Mouse (Mus musculus) hindbrain, embryonic 14.5 days (tissue): ENCODE measurements around the gene Parp12. TPM values are rescaled to one million over a fixed set of nuclear protein-coding genes. Genes with fewer than 3 reads are reported as not detected.

Experiments
- ATAC-seq: fragments of 200-750 bp; cut with Nextera tagmentation; 2 replicates; pipeline ENCODE4 v1.8.0; 2017; ENCODE audit warnings: moderate number of reproducible peaks, mild to moderate bottlenecking, moderate TSS enrichment, moderate library complexity; ENCODE audit not compliant: low FRiP score
- DNase-seq: peaks from one replicate; pipeline ENCODE4 v3.0.0-alpha.2; 2015; ENCODE audit warnings: low spot score
- H3K27ac ChIP-seq: fragments of 300-500 bp; sonication (generic); 2 replicates; pipeline ENCODE4 v1.5.1; 2014; ENCODE audit warnings: mild to moderate bottlenecking, moderate library complexity
- H3K27me3 ChIP-seq: fragments of 300-500 bp; sonication (generic); 2 replicates; pipeline ENCODE4 v1.6.1; 2014; ENCODE audit warnings: mild to moderate bottlenecking, low read length, mixed read lengths; ENCODE audit not compliant: control insufficient read depth, insufficient read depth
- H3K36me3 ChIP-seq: fragments of 300-500 bp; sonication (generic); replicated peaks from 2 replicates; pipeline ENCODE4 v1.6.1; 2014; ENCODE audit not compliant: control insufficient read depth, insufficient read depth
- H3K4me1 ChIP-seq: fragments of 300-500 bp; sonication (generic); replicated peaks from 2 replicates; pipeline ENCODE4 v1.6.1; 2014; ENCODE audit warnings: antibody characterized with exemption, low read length, mixed read lengths; ENCODE audit not compliant: control insufficient read depth, insufficient read depth
- H3K4me2 ChIP-seq: fragments of 300-500 bp; sonication (generic); replicated peaks from 2 replicates; pipeline ENCODE4 v1.6.1; 2014; ENCODE audit warnings: mild to moderate bottlenecking, moderate library complexity
- H3K4me3 ChIP-seq: fragments of 300-500 bp; sonication (generic); replicated peaks from 2 replicates; pipeline ENCODE4 v1.5.1; 2014; ENCODE audit warnings: mild to moderate bottlenecking, low read length
- H3K9ac ChIP-seq: fragments of 300-500 bp; sonication (generic); 2 replicates; pipeline ENCODE4 v1.6.1; 2014
- H3K9me3 ChIP-seq: fragments of 300-500 bp; sonication (generic); 2 replicates; pipeline ENCODE4 v1.6.1; 2016; ENCODE audit warnings: low read length; ENCODE audit not compliant: control insufficient read depth
- WGBS: fragments of 180-500 bp; shearing (Covaris S2); extraction: QIAGEN DNeasy Blood & Tissue Kit; methylation state at CpG from one replicate; pipeline ENCODE4 v1.1.7; 2014; 5-methylcytosine and 5-hydroxymethylcytosine counted together
- polyA plus RNA-seq: library from polyadenylated mRNA; unstranded; fragments of >200 nt; fragmentation: Nextera tagmentation; extraction: Ambion mirVana; gene quantifications from 2 replicates; pipeline ENCODE4 v1.2.1, GENCODE M21; 2014

The Parp12 gene
- polyA plus RNA-seq, 1 experiment from 2014 or later = 3.3 TPM

DNA sequence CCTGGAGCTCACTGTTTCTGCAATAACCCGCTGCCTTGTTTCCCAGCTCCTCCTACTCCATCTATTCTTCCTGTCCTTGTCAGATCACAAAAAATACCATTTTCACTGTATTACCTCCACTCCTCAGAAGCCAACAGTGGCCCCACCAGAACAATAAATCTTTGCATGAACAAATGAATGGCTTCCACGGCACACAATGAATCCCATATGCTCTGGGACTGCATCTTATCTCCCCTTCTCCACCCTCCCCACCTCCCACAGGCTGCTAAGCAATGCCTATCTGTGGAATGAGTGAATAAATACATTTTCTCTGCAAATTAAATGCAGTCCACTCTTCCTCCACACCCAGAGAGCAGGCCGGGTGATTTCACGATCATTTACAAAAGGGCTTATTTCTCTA, 57.0 kb downstream of the Parp12 start:
- Histone ChIP-seq H3K27ac (peak overlapping the region; percentile 51), H3K4me2 (no peak overlapping the region), H3K4me3 (no peak overlapping the region), H3K4me1 (peaks cover 6% of the 10 kb centered on the region), H3K27me3 (no peaks in the 10 kb centered on the region), H3K9me3 (no peaks in the 10 kb centered on the region), H3K36me3 (no peaks in the 10 kb centered on the region), H3K9ac (no peak overlapping the region)
- 19% methylated on average over 4 of the region's 4 CpGs for WGBS
- DNase-seq (no peak), ATAC-seq (peak; percentile 35; the same call in 1 of the 2 replicates)

GRCm38 (mm10) chr6:39059547-39060497, 58.3 kb downstream of the Parp12 start:
- peak overlapping the region; percentile 51; the same call in 1 of the 2 replicates for H3K27ac ChIP-seq

GRCm38 (mm10) chr6:39058936-39059335, 59.2 kb downstream of the Parp12 start:
- ATAC-seq (no peak), DNase-seq (no peak)
- Histone ChIP-seq H3K4me3 (no peak overlapping the region), H3K4me1 (peaks cover 13% of the 10 kb centered on the region), H3K9ac (no peak overlapping the region), H3K36me3 (no peaks in the 10 kb centered on the region), H3K27ac (no peak overlapping the region), H3K9me3 (no peaks in the 10 kb centered on the region), H3K4me2 (no peak overlapping the region), H3K27me3 (no peaks in the 10 kb centered on the region)
- WGBS = 76% methylated on average over 3 of the region's 3 CpGs

More at GRCm38 (mm10) chr6:39059547-39060497, 58.3 kb downstream of the Parp12 start:
- no peaks in the 10 kb centered on the region for H3K36me3 ChIP-seq
- no peaks in the 10 kb centered on the region for H3K27me3 ChIP-seq
- H3K9ac ChIP-seq = no peak overlapping the region
- H3K9me3 ChIP-seq = no peaks in the 10 kb centered on the region
- no peak overlapping the region for H3K4me2 ChIP-seq
- 86% methylated on average over 12 of the region's 12 CpGs for WGBS
- no peak for DNase-seq
- H3K4me3 ChIP-seq = no peak overlapping the region
- peaks cover 6% of the 10 kb centered on the region for H3K4me1 ChIP-seq
- ATAC-seq = no peak

- ATAC-seq (no peak), DNase-seq (no peak)
- no peaks in the 10 kb centered on the region for H3K9me3 ChIP-seq
- no peaks in the 10 kb centered on the region for H3K36me3 ChIP-seq
- H3K4me3 ChIP-seq = no peak overlapping the region
- WGBS = 60% methylated on average over 3 of the region's 3 CpGs
- H3K4me1 ChIP-seq = peaks cover 13% of the 10 kb centered on the region
- no peak overlapping the region for H3K9ac ChIP-seq
- H3K27me3 ChIP-seq = no peaks in the 10 kb centered on the region
- no peak overlapping the region for H3K27ac ChIP-seq
- no peak overlapping the region for H3K4me2 ChIP-seq
Measured at GRCm38 (mm10) chr6:39058389-39058788, 59.8 kb downstream of the Parp12 start.

GRCm38 (mm10) chr6:39057161-39057560, 61.0 kb downstream of the Parp12 start:
- Histone ChIP-seq H3K9ac (no peak overlapping the region), H3K36me3 (no peaks in the 10 kb centered on the region), H3K4me2 (no peak overlapping the region), H3K27ac (no peak overlapping the region), H3K4me3 (no peak overlapping the region), H3K4me1 (peaks cover 13% of the 10 kb centered on the region), H3K9me3 (no peaks in the 10 kb centered on the region), H3K27me3 (no peaks in the 10 kb centered on the region)
- ATAC-seq = no peak
- 93% methylated on average over 1 of the region's 1 CpGs for WGBS
- no peak for DNase-seq

DNA sequence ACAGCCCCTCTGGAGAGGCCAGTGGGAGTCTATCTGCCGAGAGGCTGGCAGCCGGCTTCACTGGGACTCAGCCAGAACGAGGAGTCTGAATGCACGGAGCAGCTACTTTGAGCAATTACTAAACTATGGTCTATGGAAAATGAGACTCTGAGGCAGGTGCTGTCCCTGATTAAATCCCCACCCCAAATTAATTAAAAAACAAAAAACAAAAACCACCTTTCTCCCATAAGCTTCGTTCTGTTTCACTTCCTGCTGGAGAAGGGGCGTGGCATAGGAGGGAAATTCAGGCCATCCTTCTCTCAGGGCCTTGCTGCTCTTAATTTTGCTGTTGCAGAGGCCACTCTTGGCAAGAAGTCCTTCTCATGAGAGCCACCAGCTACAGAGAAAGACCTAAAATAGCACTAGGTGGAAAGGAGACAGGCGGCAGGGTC, 62.3 kb downstream of the Parp12 start:
- DNase-seq = no peak
- H3K36me3 ChIP-seq = no peaks in the 10 kb centered on the region
- H3K9me3 ChIP-seq = no peaks in the 10 kb centered on the region
- ATAC-seq = no peak
- peaks cover 7% of the 10 kb centered on the region; the same call in 1 of the 2 replicates for H3K4me1 ChIP-seq
- H3K4me2 ChIP-seq = no peak overlapping the region
- H3K27ac ChIP-seq = no peak overlapping the region
- H3K4me3 ChIP-seq = no peak overlapping the region
- no peak overlapping the region for H3K9ac ChIP-seq
- H3K27me3 ChIP-seq = no peaks in the 10 kb centered on the region
- WGBS = 56% methylated on average over 7 of the region's 7 CpGs

- Histone ChIP-seq H3K4me2 (no peak overlapping the region), H3K4me3 (no peak overlapping the region), H3K9ac (no peak overlapping the region), H3K27me3 (no peaks in the 10 kb centered on the region), H3K4me1 (peaks cover 6% of the 10 kb centered on the region; the same call in 1 of the 2 replicates), H3K36me3 (no peaks in the 10 kb centered on the region), H3K9me3 (no peaks in the 10 kb centered on the region), H3K27ac (no peak overlapping the region)
- WGBS = 80% methylated on average over 6 of the region's 6 CpGs
- no peak for DNase-seq
- no peak for ATAC-seq
Measured at GRCm38 (mm10) chr6:39054878-39055508, 63.2 kb downstream of the Parp12 start.

GRCm38 (mm10) chr6:39054206-39054864, 63.8 kb downstream of the Parp12 start:
- peaks cover 6% of the 10 kb centered on the region; the same call in 1 of the 2 replicates for H3K4me1 ChIP-seq
- no peaks in the 10 kb centered on the region for H3K27me3 ChIP-seq
- DNase-seq (peak; percentile 39), ATAC-seq (peak; percentile 33; the same call in 1 of the 2 replicates)
- WGBS = 74% methylated on average over 13 of the region's 13 CpGs
- H3K4me2 ChIP-seq = no peak overlapping the region
- peak overlapping the region; percentile 39 for H3K27ac ChIP-seq
- no peaks in the 10 kb centered on the region for H3K9me3 ChIP-seq
- H3K9ac ChIP-seq = no peak overlapping the region
- no peaks in the 10 kb centered on the region for H3K36me3 ChIP-seq
- no peak overlapping the region for H3K4me3 ChIP-seq

GRCm38 (mm10) chr6:39052636-39053035, 65.5 kb downstream of the Parp12 start:
- Histone ChIP-seq H3K27me3 (no peaks in the 10 kb centered on the region), H3K4me3 (no peak overlapping the region), H3K9me3 (no peaks in the 10 kb centered on the region), H3K9ac (no peak overlapping the region), H3K4me1 (peaks cover 6% of the 10 kb centered on the region; the same call in 1 of the 2 replicates), H3K36me3 (no peaks in the 10 kb centered on the region), H3K27ac (no peak overlapping the region), H3K4me2 (no peak overlapping the region)
- ATAC-seq = no peak
- WGBS = 79% methylated on average over 4 of the region's 4 CpGs
- DNase-seq = no peak
